Mouse (Mus musculus): ENCODE results near the gene 1700025G04Rik. TPM values are rescaled to one million over a fixed set of nuclear protein-coding genes. Genes with fewer than 3 reads are reported as not detected.
A peak's percentile ranks its signal among the peaks of the same experiment; 100 is the strongest.

1700025G04Rik gene
- polyA plus RNA-seq, 1 experiment from 2014 or later: 20.6 TPM

DNA sequence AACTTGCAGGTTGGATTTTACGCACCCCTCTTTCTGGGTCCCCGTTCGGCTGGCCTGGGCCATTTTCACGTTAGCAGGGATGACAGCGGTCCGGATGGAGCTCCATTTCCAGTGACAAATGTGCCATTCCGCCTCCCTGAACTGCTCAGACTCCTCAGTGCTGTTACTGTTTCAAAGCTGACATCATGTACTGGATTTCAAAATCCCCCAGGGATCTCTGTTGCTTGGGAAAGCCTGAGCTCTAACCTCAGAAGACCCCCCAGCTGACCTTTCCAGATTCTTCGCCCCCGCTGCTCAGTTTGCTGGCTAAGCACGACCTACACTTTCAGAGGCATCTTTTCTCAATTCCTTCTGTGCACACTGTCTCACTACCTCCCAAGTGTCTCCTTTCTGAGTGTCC, 128.7 kb downstream of the 1700025G04Rik start:
- ATAC-seq (ENCODE audit: low FRiP score, low TSS enrichment) (no peak), DNase-seq (ENCODE audit: low spot score) (no peak)
- no peak overlapping the region for H3K4me2 ChIP-seq (replicated peaks; ENCODE audit: low read depth)
- no peak for TF ChIP-seq CTCF (IDR thresholded peaks at IDR 0.05; ENCODE audit: low read depth)
- no peak for TF ChIP-seq EP300 (optimal IDR thresholded peaks at IDR 0.05)
- WGBS: 78% methylated on average over 10 of the region's 10 CpGs
- no peaks in the 10 kb centered on the region; the same call in 1 of the 2 replicates for H3K9me3 ChIP-seq (ENCODE audit: control insufficient read depth, low read length)
- H3K27me3 ChIP-seq (ENCODE audit: control insufficient read depth, insufficient read depth, low read length): no peaks in the 10 kb centered on the region
- no peak overlapping the region for H3K27ac ChIP-seq (replicated peaks)
- no peak overlapping the region for H3K4me3 ChIP-seq (ENCODE audit: low read depth, low read length)
- no peak overlapping the region for H3K9ac ChIP-seq (ENCODE audit: low read length)
- no peaks in the 10 kb centered on the region; the same call in 1 of the 2 replicates for H3K36me3 ChIP-seq (ENCODE audit: control insufficient read depth, insufficient read depth, low read length)
- no peaks in the 10 kb centered on the region for H3K4me1 ChIP-seq (replicated peaks; ENCODE audit: control insufficient read depth, insufficient read depth)

DNA sequence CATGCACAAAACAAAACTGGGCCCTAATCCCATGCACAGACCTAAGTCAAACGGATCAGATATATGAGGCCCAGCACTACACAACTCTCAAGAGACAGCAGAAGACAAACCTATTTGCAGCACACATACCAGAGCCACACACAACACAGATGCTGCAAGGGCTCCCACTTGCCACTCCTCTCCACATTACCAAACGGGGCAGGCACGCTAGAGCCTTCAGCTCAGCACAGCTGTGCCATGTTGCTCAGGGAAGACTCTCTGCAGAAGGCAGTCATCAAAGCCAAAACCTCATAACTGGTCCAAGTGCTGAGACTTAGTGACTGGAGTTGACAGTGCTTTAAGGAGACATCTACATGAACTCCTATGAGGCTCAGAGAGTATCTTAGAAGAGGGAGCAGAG, 130.9 kb downstream of the 1700025G04Rik start:
- no peak overlapping the region for H3K9ac ChIP-seq (ENCODE audit: low read length)
- no peaks in the 10 kb centered on the region for H3K27me3 ChIP-seq (ENCODE audit: control insufficient read depth, insufficient read depth, low read length)
- H3K4me1 ChIP-seq (replicated peaks; ENCODE audit: control insufficient read depth, insufficient read depth): no peaks in the 10 kb centered on the region
- 48% methylated on average over 3 of the region's 3 CpGs for WGBS
- H3K27ac ChIP-seq (replicated peaks): no peak overlapping the region
- DNase-seq (ENCODE audit: low spot score) (no peak), ATAC-seq (ENCODE audit: low FRiP score, low TSS enrichment) (no peak)
- no peak overlapping the region for H3K4me2 ChIP-seq (replicated peaks; ENCODE audit: low read depth)
- TF ChIP-seq CTCF (IDR thresholded peaks at IDR 0.05; ENCODE audit: low read depth) (no peak), EP300 (optimal IDR thresholded peaks at IDR 0.05) (no peak)
- H3K4me3 ChIP-seq (ENCODE audit: low read depth, low read length): no peak overlapping the region
- no peaks in the 10 kb centered on the region; the same call in 1 of the 2 replicates for H3K36me3 ChIP-seq (ENCODE audit: control insufficient read depth, insufficient read depth, low read length)
- no peaks in the 10 kb centered on the region; the same call in 1 of the 2 replicates for H3K9me3 ChIP-seq (ENCODE audit: control insufficient read depth, low read length)

DNA sequence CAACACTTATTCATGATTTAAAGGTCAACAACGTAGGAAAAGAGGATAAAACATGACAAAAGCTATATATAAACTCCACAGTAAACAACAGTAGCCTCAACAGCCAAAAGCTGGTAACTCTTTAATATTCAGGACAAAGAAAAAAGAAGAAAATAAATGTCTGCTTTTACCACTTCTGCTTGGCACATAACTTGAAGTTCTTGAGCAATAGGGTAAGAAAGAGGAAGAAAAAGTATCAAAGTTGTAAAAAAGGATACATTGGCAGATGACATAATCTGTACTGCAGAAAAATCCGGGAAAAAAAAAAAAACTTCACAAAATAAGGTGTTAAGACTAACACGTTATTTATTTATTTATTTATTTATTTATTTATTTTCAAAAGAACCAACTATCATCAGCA, 131.5 kb downstream of the 1700025G04Rik start:
- no peak overlapping the region for H3K4me3 ChIP-seq (ENCODE audit: low read depth, low read length)
- no peaks in the 10 kb centered on the region for H3K4me1 ChIP-seq (replicated peaks; ENCODE audit: control insufficient read depth, insufficient read depth)
- DNase-seq (ENCODE audit: low spot score) (no peak), ATAC-seq (ENCODE audit: low FRiP score, low TSS enrichment) (no peak)
- TF ChIP-seq EP300 (optimal IDR thresholded peaks at IDR 0.05): no peak
- TF ChIP-seq CTCF (IDR thresholded peaks at IDR 0.05; ENCODE audit: low read depth): no peak
- H3K9ac ChIP-seq (ENCODE audit: low read length): no peak overlapping the region
- no peaks in the 10 kb centered on the region; the same call in 1 of the 2 replicates for H3K36me3 ChIP-seq (ENCODE audit: control insufficient read depth, insufficient read depth, low read length)
- H3K27me3 ChIP-seq (ENCODE audit: control insufficient read depth, insufficient read depth, low read length): no peaks in the 10 kb centered on the region
- no peak overlapping the region for H3K4me2 ChIP-seq (replicated peaks; ENCODE audit: low read depth)
- WGBS: 71% methylated on average over 3 of the region's 3 CpGs
- H3K27ac ChIP-seq (replicated peaks): no peak overlapping the region
- H3K9me3 ChIP-seq (ENCODE audit: control insufficient read depth, low read length): no peaks in the 10 kb centered on the region; the same call in 1 of the 2 replicates

DNA sequence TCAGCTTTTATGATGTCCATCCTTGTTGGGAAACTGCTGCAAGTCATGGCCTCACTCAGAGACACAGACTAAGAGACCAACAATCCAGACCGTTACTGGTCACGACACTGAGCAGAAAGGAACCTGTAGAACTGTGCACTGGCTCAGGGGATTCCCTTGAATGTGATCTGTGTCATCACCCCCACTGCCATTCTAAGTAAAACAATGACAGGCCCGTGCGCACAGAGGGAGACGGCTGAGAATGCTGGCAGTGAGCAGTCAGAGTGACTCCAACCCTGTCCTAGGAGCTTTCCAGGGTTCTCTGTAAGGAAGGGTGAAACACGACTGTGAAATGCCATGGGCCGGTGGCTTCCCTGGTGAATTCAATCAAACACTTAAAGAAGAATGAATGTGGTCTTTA, 132.3 kb downstream of the 1700025G04Rik start:
- WGBS: 63% methylated on average over 7 of the region's 7 CpGs
- no peak overlapping the region for H3K4me3 ChIP-seq (ENCODE audit: low read depth, low read length)
- no peaks in the 10 kb centered on the region for H3K27me3 ChIP-seq (ENCODE audit: control insufficient read depth, insufficient read depth, low read length)
- H3K4me2 ChIP-seq (replicated peaks; ENCODE audit: low read depth): no peak overlapping the region
- DNase-seq (ENCODE audit: low spot score): no peak
- TF ChIP-seq CTCF (IDR thresholded peaks at IDR 0.05; ENCODE audit: low read depth): no peak
- 0 out of 2 replicates have a peak, but pooled peaks cover 4% of the 10 kb centered on the region for H3K4me1 ChIP-seq (replicated peaks; ENCODE audit: control insufficient read depth, insufficient read depth)
- no peaks in the 10 kb centered on the region; the same call in 1 of the 2 replicates for H3K36me3 ChIP-seq (ENCODE audit: control insufficient read depth, insufficient read depth, low read length)
- no peaks in the 10 kb centered on the region; the same call in 1 of the 2 replicates for H3K9me3 ChIP-seq (ENCODE audit: control insufficient read depth, low read length)
- no peak overlapping the region for H3K9ac ChIP-seq (ENCODE audit: low read length)
- H3K27ac ChIP-seq (replicated peaks): no peak overlapping the region
- ATAC-seq (ENCODE audit: low FRiP score, low TSS enrichment): no peak

DNA sequence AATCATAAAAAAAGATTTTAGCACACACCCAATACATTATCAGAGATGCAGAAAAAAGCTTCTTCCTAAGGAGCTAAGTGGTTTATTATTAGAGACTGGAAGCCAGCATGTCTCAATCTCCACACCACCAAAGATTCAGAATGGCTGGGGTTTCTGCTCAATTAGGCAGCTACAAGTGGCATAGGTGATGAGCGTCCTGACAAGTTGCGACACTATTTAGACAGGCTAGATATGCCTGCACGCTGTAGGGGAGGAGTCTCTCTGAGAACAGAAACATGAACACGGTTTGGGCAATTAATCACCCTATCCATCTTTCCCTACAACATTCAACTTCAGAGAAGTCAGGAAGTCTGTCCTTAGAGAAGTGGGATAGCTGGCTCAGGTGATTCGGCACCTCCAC, 134.1 kb downstream of the 1700025G04Rik start:
- Histone ChIP-seq H3K4me2 (replicated peaks; ENCODE audit: low read depth) (no peak overlapping the region), H3K4me3 (ENCODE audit: low read depth, low read length) (no peak overlapping the region), H3K9me3 (ENCODE audit: control insufficient read depth, low read length) (no peaks in the 10 kb centered on the region; the same call in 1 of the 2 replicates), H3K4me1 (replicated peaks; ENCODE audit: control insufficient read depth, insufficient read depth) (0 out of 2 replicates have a peak, but pooled peaks cover 4% of the 10 kb centered on the region), H3K27me3 (ENCODE audit: control insufficient read depth, insufficient read depth, low read length) (no peaks in the 10 kb centered on the region), H3K27ac (replicated peaks) (no peak overlapping the region), H3K36me3 (ENCODE audit: control insufficient read depth, insufficient read depth, low read length) (no peaks in the 10 kb centered on the region; the same call in 1 of the 2 replicates), H3K9ac (ENCODE audit: low read length) (no peak overlapping the region)
- TF ChIP-seq EP300 (optimal IDR thresholded peaks at IDR 0.05): no peak
- TF ChIP-seq CTCF (IDR thresholded peaks at IDR 0.05; ENCODE audit: low read depth): no peak
- DNase-seq (ENCODE audit: low spot score): no peak
- 50% methylated on average over 5 of the region's 5 CpGs for WGBS
- ATAC-seq (ENCODE audit: low FRiP score, low TSS enrichment): no peak

DNA sequence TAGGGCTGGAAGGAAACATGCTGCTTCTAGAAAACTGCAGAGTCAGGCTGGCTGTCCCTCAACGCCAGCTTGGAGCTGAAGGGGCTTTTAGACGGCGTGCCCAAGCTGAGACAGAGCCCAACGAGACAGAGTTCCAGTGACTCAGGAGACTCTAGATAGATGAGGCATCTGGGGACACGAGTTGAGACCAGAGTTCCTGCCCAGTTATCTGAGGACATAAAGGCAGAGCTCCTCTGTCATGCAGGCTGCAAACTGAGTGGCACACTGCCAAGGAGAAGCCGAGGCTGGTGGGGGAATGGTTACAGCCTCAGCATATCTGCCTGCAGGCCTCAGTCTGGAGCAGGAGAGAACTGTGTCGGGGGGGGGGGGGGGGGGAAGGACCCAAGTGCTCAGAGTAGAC, 136.4 kb downstream of the 1700025G04Rik start:
- WGBS: 23% methylated on average over 7 of the region's 7 CpGs
- DNase-seq (ENCODE audit: low spot score): peak; percentile 42
- Histone ChIP-seq H3K4me3 (ENCODE audit: low read depth, low read length) (no peak overlapping the region), H3K27me3 (ENCODE audit: control insufficient read depth, insufficient read depth, low read length) (no peaks in the 10 kb centered on the region), H3K4me2 (replicated peaks; ENCODE audit: low read depth) (no peak overlapping the region), H3K36me3 (ENCODE audit: control insufficient read depth, insufficient read depth, low read length) (no peaks in the 10 kb centered on the region), H3K9ac (ENCODE audit: low read length) (no peak overlapping the region), H3K4me1 (replicated peaks; ENCODE audit: control insufficient read depth, insufficient read depth) (0 out of 2 replicates have a peak, but pooled peaks cover 6% of the 10 kb centered on the region), H3K9me3 (ENCODE audit: control insufficient read depth, low read length) (no peaks in the 10 kb centered on the region), H3K27ac (replicated peaks) (no peak overlapping the region)
- ATAC-seq (ENCODE audit: low FRiP score, low TSS enrichment): peak; percentile 47; the same call in 1 of the 2 replicates
- TF ChIP-seq CTCF (IDR thresholded peaks at IDR 0.05; ENCODE audit: low read depth) (no peak), EP300 (optimal IDR thresholded peaks at IDR 0.05) (no peak)
